Mouse (Mus musculus) thymus, adult 2 months (tissue): ENCODE measurements around the gene Abcb10. TPM values are rescaled to one million over a fixed set of nuclear protein-coding genes. Genes with fewer than 3 reads are reported as not detected.
"Not testable (repeated sequence)": the region's sequence is repeated elsewhere in the genome, so short reads cannot be mapped to it uniquely, and the experiment has no call there.

Source experiments
- DNase-seq: peaks from one replicate; pipeline ENCODE4 v3.0.0; 2021
- H3K27ac ChIP-seq: fragments of 200-500 bp; 2 replicates; pipeline ENCODE4 v1.5.1; 2012; ENCODE audit warnings: low read length, control low read depth; ENCODE audit not compliant: control insufficient read depth, insufficient read depth
- H3K27me3 ChIP-seq: fragments of 200-500 bp; 2 replicates; pipeline ENCODE4 v1.6.1; 2012; ENCODE audit warnings: mild to moderate bottlenecking, low read length, moderate library complexity, mixed read lengths; ENCODE audit not compliant: control insufficient read depth, insufficient read depth
- H3K36me3 ChIP-seq: fragments of 200-500 bp; 2 replicates; pipeline ENCODE4 v1.6.1; 2012; ENCODE audit warnings: mild to moderate bottlenecking, low read length, moderate library complexity; ENCODE audit not compliant: control insufficient read depth, insufficient read depth
- H3K4me1 ChIP-seq: fragments of 200-500 bp; replicated peaks from 2 replicates; pipeline ENCODE4 v1.6.1; 2012; ENCODE audit warnings: low read length; ENCODE audit not compliant: control insufficient read depth, insufficient read depth
- H3K4me3 ChIP-seq: fragments of 200-500 bp; 2 replicates; pipeline ENCODE4 v1.5.1; 2012; ENCODE audit warnings: mild to moderate bottlenecking, low read length, control low read depth, moderate library complexity; ENCODE audit not compliant: control insufficient read depth, insufficient read depth
- CTCF ChIP-seq: fragments of 200-500 bp; IDR thresholded peaks from 2 replicates; pipeline ENCODE4 v1.5.1; 2012; ENCODE audit warnings: mild to moderate bottlenecking, control low read depth, low read length, moderate library complexity, borderline replicate concordance; ENCODE audit not compliant: control insufficient read depth, poor library complexity, insufficient read depth; ENCODE audit errors: extremely low read depth
- POLR2A ChIP-seq: fragments of 200-500 bp; IDR thresholded peaks from 2 replicates; pipeline ENCODE4 v1.6.1; 2012; ENCODE audit warnings: mild to moderate bottlenecking, low read length, control low read depth, moderate library complexity; ENCODE audit not compliant: control insufficient read depth, poor library complexity, insufficient read depth; ENCODE audit errors: extremely low read depth
- WGBS: fragments of 180-500 bp; shearing (Covaris S2); methylation state at CpG from one replicate; pipeline ENCODE4 v1.1.7; 2018; 5-methylcytosine and 5-hydroxymethylcytosine counted together
- polyA plus RNA-seq: library from polyadenylated mRNA; depleted of rRNA; stranded (reverse); fragments of >200 nt; gene quantifications from 2 replicates; pipeline ENCODE4 v1.2.3, GENCODE M21; 2012

Abcb10 gene
- polyA plus RNA-seq, 1 experiment, result 5.5 TPM

DNA sequence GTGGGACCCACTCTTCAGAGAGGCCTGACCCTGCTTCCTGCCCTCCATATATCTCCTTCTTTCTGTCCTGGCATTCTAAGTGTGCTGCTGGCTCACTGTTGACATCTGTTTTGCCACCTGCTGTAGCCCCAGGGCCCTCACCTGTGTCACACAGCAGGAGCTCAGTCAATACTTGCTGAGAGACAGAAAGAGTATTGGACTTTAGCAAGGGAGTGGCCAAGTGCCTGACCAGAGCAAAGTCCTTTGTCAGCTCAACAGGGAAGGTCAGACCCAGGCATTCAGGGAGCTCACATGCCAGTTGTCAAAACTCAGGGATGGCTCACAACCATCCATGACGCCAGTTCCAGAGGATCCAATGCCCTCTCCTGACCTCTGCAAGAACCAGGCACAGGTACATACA lies 9.4 kb downstream of the Abcb10 start:
- Histone ChIP-seq H3K4me1 (peaks cover 5% of the 10 kb centered on the region), H3K27me3 (no peaks in the 10 kb centered on the region), H3K27ac (no peak overlapping the region), H3K36me3 (no peaks in the 10 kb centered on the region), H3K4me3 (no peak overlapping the region)
- WGBS, result 100% methylated on average over 1 of the region's 1 CpGs
- TF ChIP-seq CTCF, result no peak
- no peak for TF ChIP-seq POLR2A
- no peak for DNase-seq

DNA sequence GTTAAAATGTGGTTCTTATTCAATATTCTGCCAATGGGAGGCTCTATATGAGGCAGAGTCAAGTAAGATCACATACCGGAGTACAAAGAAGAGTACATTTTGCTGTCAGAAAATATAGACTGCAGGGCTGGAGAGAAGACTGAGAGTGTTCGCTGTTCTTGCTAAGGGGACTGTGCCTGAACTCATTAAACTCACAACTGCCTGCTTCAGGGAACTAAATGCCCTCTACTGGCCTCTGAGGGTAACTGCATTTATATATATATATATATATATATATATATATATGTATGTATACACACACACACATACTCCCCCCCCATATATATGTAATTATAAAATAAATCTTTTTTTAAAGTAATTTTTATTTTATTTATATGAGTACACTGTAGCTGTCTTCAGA lies 16.0 kb downstream of the Abcb10 start:
- DNase-seq, result no peak
- Histone ChIP-seq H3K27me3 (no peaks in the 10 kb centered on the region), H3K27ac (no peak overlapping the region), H3K4me1 (no peaks in the 10 kb centered on the region), H3K36me3 (no peaks in the 10 kb centered on the region), H3K4me3 (no peak overlapping the region)
- WGBS, result 81% methylated on average over 2 of the region's 2 CpGs
- TF ChIP-seq POLR2A (no peak), CTCF (no peak)

DNA sequence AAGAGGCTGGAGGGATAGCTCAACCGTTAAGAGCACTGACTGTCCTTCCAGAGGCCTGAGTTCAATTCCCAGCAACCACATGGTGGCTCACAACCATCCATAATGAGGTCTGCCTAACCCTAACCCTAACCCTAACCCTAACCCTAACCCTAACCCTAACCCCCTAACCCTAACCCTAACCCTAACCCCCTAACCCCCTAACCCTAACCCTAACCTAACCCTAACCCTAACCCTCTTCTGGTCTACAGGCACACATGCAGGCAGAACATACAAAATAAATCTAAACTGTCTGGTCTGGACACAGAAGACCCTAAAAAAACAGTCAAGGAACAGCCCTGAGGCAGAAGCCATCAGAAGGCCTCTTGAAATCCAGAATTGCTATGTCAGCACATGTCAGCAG lies 21.6 kb downstream of the Abcb10 start:
- no peaks in the 10 kb centered on the region for H3K36me3 ChIP-seq
- WGBS, result 97% methylated on average over 1 of the region's 1 CpGs
- no peak overlapping the region for H3K4me3 ChIP-seq
- H3K27ac ChIP-seq, result no peak overlapping the region
- TF ChIP-seq CTCF, result no peak
- TF ChIP-seq POLR2A, result no peak
- no peaks in the 10 kb centered on the region for H3K4me1 ChIP-seq
- no peaks in the 10 kb centered on the region for H3K27me3 ChIP-seq
- DNase-seq, result no peak

DNA sequence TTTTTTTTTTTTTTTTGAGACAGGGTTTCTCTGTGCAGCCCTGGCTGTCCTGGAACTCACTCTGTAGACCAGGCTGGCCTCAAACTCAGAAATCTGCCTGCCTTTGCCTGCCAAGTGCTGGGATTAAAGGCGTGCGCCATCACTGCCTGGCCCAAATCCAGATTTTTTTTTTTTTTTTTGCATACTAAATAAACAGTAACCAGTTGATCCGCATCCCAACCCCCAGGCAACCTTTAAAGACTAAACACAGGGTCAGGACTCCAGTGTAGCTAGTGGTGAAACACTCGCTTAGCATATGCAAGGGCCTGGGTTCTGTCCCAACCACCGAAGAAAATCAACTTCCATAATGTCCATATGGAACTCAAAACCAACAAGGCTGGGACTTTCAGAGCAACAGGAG lies 22.4 kb downstream of the Abcb10 start:
- H3K27ac ChIP-seq, H3K4me3 ChIP-seq, H3K27me3 ChIP-seq, DNase-seq, H3K36me3 ChIP-seq, H3K4me1 ChIP-seq: not testable (repeated sequence)
- 96% methylated on average over 5 of the region's 5 CpGs for WGBS

DNA sequence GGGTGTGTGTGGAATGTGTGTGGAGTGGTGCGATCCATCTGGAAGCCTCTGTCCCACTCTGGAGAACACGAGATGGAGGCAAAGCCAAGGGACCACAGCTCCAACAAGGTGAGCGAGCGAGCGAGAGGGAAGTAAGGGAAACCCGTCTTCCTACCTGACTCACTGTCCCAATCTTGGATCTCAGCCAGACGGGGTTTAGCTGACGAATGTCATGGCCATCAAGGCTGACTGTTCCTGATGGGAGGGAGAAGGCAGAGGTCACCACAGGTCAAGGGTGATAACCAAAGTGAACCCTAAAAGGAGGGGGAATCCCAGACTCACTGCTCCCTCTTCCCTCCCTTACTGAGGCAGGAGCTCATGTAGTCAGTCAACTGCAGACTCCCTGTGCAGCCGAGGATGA lies 22.9 kb downstream of the Abcb10 start:
- Histone ChIP-seq H3K4me1 (no peaks in the 10 kb centered on the region), H3K4me3 (no peak overlapping the region), H3K27me3 (no peaks in the 10 kb centered on the region), H3K36me3 (no peaks in the 10 kb centered on the region), H3K27ac (no peak overlapping the region)
- no peak for DNase-seq
- TF ChIP-seq POLR2A, result no peak
- no peak for TF ChIP-seq CTCF
- 91% methylated on average over 9 of the region's 9 CpGs for WGBS

DNA sequence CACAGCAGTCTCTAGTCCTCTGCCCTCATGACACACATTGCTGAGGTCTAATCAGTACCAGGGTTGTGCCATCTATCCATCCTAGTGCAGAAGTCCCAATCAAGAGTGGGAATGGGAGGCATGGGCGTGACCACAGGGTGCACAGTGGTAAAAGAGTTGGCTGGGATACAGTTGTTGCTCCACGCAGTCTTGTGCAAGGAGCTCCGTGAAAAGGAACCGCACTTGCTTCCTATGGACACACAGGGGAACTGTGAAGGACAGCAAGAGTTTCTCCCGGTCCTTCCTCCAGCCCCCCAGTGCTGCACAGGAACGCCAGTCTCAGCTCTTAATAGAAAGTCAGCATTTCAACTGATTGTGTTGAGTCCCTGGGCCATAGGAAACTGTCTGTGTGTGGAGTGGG lies 23.4 kb downstream of the Abcb10 start:
- Histone ChIP-seq H3K4me1 (no peaks in the 10 kb centered on the region), H3K36me3 (no peaks in the 10 kb centered on the region), H3K27ac (no peak overlapping the region), H3K4me3 (no peak overlapping the region), H3K27me3 (no peaks in the 10 kb centered on the region)
- WGBS, result 94% methylated on average over 6 of the region's 6 CpGs
- TF ChIP-seq POLR2A, result no peak
- TF ChIP-seq CTCF, result no peak
- no peak for DNase-seq

DNA sequence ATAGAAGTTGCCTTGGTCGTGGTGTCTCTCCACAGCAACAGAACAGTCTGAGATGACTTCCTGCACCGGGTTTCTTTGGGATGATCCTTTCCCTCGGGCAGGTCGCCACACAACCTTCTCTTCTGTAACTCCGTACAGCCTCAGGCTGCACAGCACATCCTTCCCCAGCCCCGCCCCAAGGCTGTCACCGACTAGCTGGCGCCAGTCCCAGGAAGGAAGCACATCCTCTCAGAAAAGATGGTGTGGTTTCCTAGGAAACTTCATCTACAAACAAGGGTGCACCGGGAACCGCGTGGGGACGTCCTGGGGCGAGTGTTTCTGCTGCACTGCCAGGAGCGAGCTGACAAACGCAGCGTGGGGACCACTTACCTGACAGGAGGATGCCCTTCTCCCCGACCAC lies 24.8 kb downstream of the Abcb10 start:
- H3K36me3 ChIP-seq, result no peaks in the 10 kb centered on the region
- no peaks in the 10 kb centered on the region for H3K4me1 ChIP-seq
- TF ChIP-seq CTCF (no peak), POLR2A (no peak)
- no peaks in the 10 kb centered on the region for H3K27me3 ChIP-seq
- H3K27ac ChIP-seq, result no peak overlapping the region
- DNase-seq, result no peak
- no peak overlapping the region for H3K4me3 ChIP-seq
- WGBS, result 91% methylated on average over 17 of the region's 17 CpGs

DNA sequence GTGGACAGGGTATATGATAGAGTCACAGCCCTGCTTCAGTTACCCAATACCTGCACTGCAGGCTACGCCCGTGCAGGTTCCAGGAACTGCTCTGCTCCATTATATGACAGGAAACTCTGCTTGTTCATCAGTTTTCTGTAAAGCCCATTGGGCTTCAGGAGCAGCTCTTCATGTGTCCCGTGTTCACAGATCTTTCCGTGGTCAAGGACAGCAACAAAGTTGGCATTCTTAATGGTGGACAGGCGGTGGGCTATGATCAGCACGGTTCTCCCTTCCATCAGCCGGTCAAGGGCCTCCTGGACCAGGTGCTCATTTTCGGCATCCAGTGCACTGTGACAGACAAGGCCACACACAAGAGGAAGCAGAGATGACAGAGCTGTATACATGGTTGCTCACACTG lies 28.7 kb downstream of the Abcb10 start:
- H3K4me1 ChIP-seq, result peaks cover 3% of the 10 kb centered on the region; the same call in 1 of the 2 replicates
- no peaks in the 10 kb centered on the region for H3K36me3 ChIP-seq
- H3K4me3 ChIP-seq, result no peak overlapping the region
- H3K27me3 ChIP-seq, result no peaks in the 10 kb centered on the region
- DNase-seq, result no peak
- whole genome bisulfite sequencing, result 92% methylated on average over 8 of the region's 8 CpGs
- no peak overlapping the region for H3K27ac ChIP-seq
- TF ChIP-seq CTCF (no peak), POLR2A (no peak)
